Mouse (Mus musculus) B cell, adult 2 months (primary cell): Measurements from ENCODE around the gene Adam23.

Experiments
- DNase-seq, 2 experiments: peaks; one replicate each; pipeline ENCODE4 v3.0.0; 2022

Gene Adam23

GRCm38 (mm10) chr1:63445656-63446046 lies at the start of gene Adam23:
TSS of gene Adam23 (plus strand) at chr1:63445891.
- no peak for DNase-seq

GRCm38 (mm10) chr1:63401130-63401529 lies 44.6 kb upstream of the Adam23 start:
- no peak for DNase-seq

- DNase-seq = no peak
Observed at GRCm38 (mm10) chr1:63403601-63404000, 42.1 kb upstream of the Adam23 start.

GRCm38 (mm10) chr1:63408344-63408743 lies 37.3 kb upstream of the Adam23 start:
- DNase-seq = no peak

- DNase-seq = no peak
Observed at GRCm38 (mm10) chr1:63418491-63418890, 27.2 kb upstream of the Adam23 start.

GRCm38 (mm10) chr1:63430668-63431067 lies 15.0 kb upstream of the Adam23 start:
- DNase-seq = no peak

GRCm38 (mm10) chr1:63431166-63431565 lies 14.5 kb upstream of the Adam23 start:
- DNase-seq = no peak

- DNase-seq = no peak
Observed at GRCm38 (mm10) chr1:63431842-63432241, 13.8 kb upstream of the Adam23 start.

GRCm38 (mm10) chr1:63434052-63434451 lies 11.6 kb upstream of the Adam23 start:
- DNase-seq = no peak

- DNase-seq = no peak
Observed at GRCm38 (mm10) chr1:63437529-63437928, 8.2 kb upstream of the Adam23 start.

- no peak for DNase-seq
Observed at GRCm38 (mm10) chr1:63442186-63442585, 3.5 kb upstream of the Adam23 start.

- no peak for DNase-seq
Observed at GRCm38 (mm10) chr1:63442616-63443015, 3.1 kb upstream of the Adam23 start.

- DNase-seq = no peak
Observed at GRCm38 (mm10) chr1:63445149-63445609, 512 bp upstream of the Adam23 start.

- no peak for DNase-seq
Observed at GRCm38 (mm10) chr1:63446047-63446704, 485 bp downstream of the Adam23 start.

GRCm38 (mm10) chr1:63446721-63447120 lies 1.0 kb downstream of the Adam23 start:
- DNase-seq = no peak

GRCm38 (mm10) chr1:63450091-63450490 lies 4.4 kb downstream of the Adam23 start:
- no peak for DNase-seq

GRCm38 (mm10) chr1:63453332-63453887 lies 7.7 kb downstream of the Adam23 start:
- no peak for DNase-seq

GRCm38 (mm10) chr1:63457801-63458519 lies 12.3 kb downstream of the Adam23 start:
- DNase-seq = no peak

GRCm38 (mm10) chr1:63459151-63459550 lies 13.5 kb downstream of the Adam23 start:
- no peak for DNase-seq

GRCm38 (mm10) chr1:63459926-63460325 lies 14.2 kb downstream of the Adam23 start:
- DNase-seq = no peak

- DNase-seq = no peak
Observed at GRCm38 (mm10) chr1:63464441-63464840, 18.8 kb downstream of the Adam23 start.

GRCm38 (mm10) chr1:63473272-63473671 lies 27.6 kb downstream of the Adam23 start:
- DNase-seq = no peak

GRCm38 (mm10) chr1:63473696-63474095 lies 28.0 kb downstream of the Adam23 start:
- no peak for DNase-seq

GRCm38 (mm10) chr1:63478946-63479345 lies 33.3 kb downstream of the Adam23 start:
- no peak for DNase-seq
